Mouse (Mus musculus) monocyte, adult 5-6 weeks (primary cell): ENCODE measurements around the gene Pak4. TPM values are rescaled to one million over a fixed set of nuclear protein-coding genes. Genes with fewer than 3 reads are reported as not detected.
A peak's percentile ranks its signal among the peaks of the same experiment; 100 is the strongest.

Source experiments
- ATAC-seq: fragments of 153-309, 156-312 bp; replicated peaks from 2 replicates; pipeline ENCODE4 v1.8.0; 2017; ENCODE audit warnings: mild to moderate bottlenecking; ENCODE audit not compliant: low TSS enrichment, insufficient number of reproducible peaks, severe bottlenecking, poor library complexity, low FRiP score
- total RNA-seq: library from RNA; stranded (forward); fragments of 200-1000, 200-491, 200-594 nt; gene quantifications from 3 replicates; pipeline ENCODE4 v1.2.3, GENCODE M21; 2017

Pak4 gene
- total RNA-seq, 1 experiment from 2014 or later = 4.7 TPM

DNA sequence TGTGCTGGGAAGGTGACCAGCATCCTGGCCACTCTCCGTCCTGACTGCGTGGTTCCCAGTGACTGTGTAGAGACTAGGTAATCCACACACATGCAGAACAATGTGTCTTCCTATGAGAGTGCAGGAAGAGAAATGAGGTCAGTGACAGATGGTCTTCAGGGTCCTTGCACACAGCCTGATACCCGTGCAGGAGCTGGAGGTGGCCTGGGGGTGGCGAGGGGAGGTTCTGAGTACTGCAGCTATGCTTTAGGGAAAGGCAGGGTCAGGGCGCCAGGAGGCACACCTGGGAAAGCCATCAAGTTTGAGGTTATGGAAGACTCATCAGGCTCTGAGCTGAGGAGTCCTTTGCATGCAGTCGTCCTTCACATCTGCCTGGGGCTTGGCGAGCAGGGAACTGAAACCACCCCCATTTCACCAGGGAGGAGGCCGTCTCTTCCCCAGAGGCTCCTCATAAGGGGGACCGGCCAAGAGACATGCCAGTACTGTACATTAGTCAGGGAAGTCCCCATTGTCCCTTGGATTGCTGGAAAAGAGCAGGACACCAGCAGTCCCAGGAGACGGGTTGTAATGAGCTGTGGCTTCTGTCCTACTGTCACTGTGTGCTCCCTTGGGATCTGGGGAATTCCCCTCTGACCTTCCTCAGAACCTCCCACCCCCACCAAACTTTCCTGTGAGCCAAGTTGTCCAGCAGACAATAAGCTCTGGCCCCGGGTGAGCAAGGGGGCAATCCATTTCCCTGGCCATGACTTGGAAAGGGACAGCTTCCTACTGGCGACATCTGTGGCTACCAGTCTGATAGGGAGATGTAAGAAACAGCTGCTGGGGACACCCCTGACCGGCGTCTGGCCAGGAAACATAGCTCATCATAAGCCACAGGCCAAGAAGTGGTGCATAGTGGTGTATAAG, 4.5 kb downstream of the Pak4 start:
- ATAC-seq = no peak

DNA sequence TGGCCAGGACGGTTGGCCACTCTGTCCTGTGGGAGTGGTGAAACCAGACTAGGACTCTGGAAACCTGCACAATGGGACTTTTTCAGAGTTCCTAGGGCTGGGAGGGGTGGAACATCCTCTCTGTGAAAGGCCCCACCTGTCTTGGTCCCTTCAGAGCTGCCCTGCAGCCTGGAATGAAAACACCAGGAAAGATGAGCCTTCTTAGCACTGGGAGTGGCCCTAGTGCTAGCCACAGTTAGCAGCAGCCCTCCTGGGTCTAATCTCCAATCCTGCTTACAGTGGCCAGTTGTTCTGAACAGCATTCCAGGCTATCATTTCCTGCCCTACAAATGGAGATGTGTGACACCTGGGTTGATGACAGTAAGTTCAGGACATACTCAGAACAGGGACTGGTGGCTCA, 6.1 kb downstream of the Pak4 start:
- ATAC-seq = no peak

DNA sequence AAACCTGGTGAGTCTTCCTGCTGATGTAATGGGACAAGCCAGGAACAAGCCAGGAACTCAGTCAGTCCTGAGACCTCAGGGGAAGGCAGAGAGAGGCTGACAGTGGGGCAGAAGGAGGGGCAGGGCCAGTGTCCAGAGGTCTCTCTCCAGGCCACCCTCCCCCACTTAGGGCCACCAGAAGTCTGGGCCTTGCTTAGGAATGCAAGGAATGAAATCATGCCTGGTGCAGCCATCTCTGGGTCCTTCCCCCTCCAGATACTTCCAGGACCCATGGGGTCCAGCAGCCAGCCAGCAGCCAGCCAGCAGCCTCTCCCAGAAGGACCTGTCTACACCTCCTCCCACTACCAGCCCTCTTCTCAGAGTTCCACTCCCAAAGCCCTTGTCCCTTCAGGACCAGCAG, 10.3 kb downstream of the Pak4 start:
- ATAC-seq = no peak

GRCm38 (mm10) chr7:28586663-28587411, 11.1 kb downstream of the Pak4 start:
- no peak for ATAC-seq

GRCm38 (mm10) chr7:28585001-28585400, 13.0 kb downstream of the Pak4 start:
- ATAC-seq = no peak

- no peak for ATAC-seq
Observed at GRCm38 (mm10) chr7:28584468-28584867, 13.5 kb downstream of the Pak4 start.

GRCm38 (mm10) chr7:28583570-28584344, 14.2 kb downstream of the Pak4 start:
- ATAC-seq = peak; percentile 83

- ATAC-seq = no peak
Observed at GRCm38 (mm10) chr7:28582841-28583240, 15.1 kb downstream of the Pak4 start.

GRCm38 (mm10) chr7:28581721-28582120, 16.3 kb downstream of the Pak4 start:
- no peak for ATAC-seq

- ATAC-seq = no peak
Observed at GRCm38 (mm10) chr7:28579826-28580225, 18.2 kb downstream of the Pak4 start.

GRCm38 (mm10) chr7:28578543-28579053, 19.4 kb downstream of the Pak4 start:
- no peak for ATAC-seq

DNA sequence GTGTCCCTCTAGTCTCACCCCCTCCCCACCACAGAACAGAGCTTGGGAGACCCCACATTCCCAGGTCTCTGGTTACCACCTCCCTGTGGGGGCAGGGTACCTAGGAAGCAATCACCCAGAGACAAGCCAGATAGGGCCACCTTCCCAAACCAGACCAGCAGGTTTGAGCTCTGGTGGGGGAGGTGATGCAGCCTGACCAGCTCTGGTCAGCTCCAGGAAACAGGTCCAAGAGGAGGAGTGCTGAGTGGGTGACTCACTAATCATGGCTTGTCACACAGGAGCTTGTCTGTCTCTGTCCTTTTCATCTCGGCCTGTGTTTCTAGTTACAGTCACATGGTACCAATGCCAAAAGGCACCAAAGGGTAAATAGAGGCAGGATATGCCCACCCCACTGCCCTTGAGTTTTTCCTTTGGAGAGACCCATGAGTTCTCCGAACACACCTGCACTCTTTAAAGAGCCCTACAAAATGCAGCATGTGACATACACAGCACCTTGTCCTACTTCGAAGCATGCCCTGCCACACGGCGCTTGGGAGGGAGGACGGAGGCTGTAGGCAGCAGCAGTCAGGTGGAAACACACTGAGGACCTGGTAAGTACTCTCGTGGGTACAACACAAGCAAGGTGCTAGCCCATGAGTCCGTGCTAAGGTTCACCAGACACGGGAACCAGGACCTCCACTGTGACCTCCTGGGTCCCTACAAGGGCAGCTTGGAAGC, 20.0 kb downstream of the Pak4 start:
- ATAC-seq = no peak

GRCm38 (mm10) chr7:28576271-28576914, 21.6 kb downstream of the Pak4 start:
- no peak for ATAC-seq

GRCm38 (mm10) chr7:28575597-28575996, 22.4 kb downstream of the Pak4 start:
- ATAC-seq = no peak

GRCm38 (mm10) chr7:28573236-28573635, 24.7 kb downstream of the Pak4 start:
- ATAC-seq = no peak

- ATAC-seq = no peak
Observed at GRCm38 (mm10) chr7:28572689-28573088, 25.3 kb downstream of the Pak4 start.

- no peak for ATAC-seq
Observed at GRCm38 (mm10) chr7:28570982-28571682, 26.9 kb downstream of the Pak4 start.
